Mouse (Mus musculus) ovary, adult 18-20 months (tissue): ENCODE results near the gene Olfr707.
"Not testable (repeated sequence)": the region's sequence is repeated elsewhere in the genome, so short reads cannot be mapped to it uniquely, and the experiment has no call there.

Experiments used
- DNase-seq: peaks from one replicate; pipeline ENCODE4 v3.0.0; 2022; ENCODE audit warnings: low spot score, mixed read lengths

Gene Olfr707

GRCm38 (mm10) chr7:106901141-106901540, at the start of gene Olfr707:
TSS of gene Olfr707 (minus strand) at chr7:106901241.
- not testable (repeated sequence) for DNase-seq

GRCm38 (mm10) chr7:106948212-106948611, 47.2 kb upstream of the Olfr707 start, which contains the start of gene Olfr710:
TSS of gene Olfr710 (minus strand) at chr7:106948312.
- DNase-seq, result no peak

- DNase-seq, result no peak
Observed at GRCm38 (mm10) chr7:106932119-106932518, 31.1 kb upstream of the Olfr707 start, which contains the start of gene Olfr709-ps1. TSS of gene Olfr709-ps1 (minus strand) at chr7:106932219.

GRCm38 (mm10) chr7:106920961-106921360, 19.9 kb upstream of the Olfr707 start:
- DNase-seq, result not testable (repeated sequence)

DNA sequence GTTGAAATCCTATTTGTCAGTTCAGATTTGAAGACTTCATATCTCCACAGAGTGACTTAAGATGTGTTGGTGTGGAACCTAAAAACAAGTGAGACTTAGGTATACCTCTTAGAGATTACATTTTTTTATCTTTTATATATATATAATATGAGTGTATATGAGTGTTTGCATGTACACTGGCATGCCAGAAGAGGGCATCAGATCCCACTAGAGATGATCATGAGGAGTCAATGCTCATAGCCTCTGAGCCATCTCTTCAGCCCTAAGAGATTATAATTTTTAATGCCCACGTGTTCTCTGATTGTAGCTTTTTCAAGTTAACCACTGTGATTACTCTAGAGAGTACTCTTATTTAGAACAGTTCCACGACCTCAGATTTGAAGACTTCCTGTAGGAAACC, 6.6 kb upstream of the Olfr707 start, which contains the start of gene Olfr1532-ps1:
Olfr1532-ps1 (plus strand) TSS at position 326 of the 400 bp plus-strand sequence.
- DNase-seq, result no peak

DNA sequence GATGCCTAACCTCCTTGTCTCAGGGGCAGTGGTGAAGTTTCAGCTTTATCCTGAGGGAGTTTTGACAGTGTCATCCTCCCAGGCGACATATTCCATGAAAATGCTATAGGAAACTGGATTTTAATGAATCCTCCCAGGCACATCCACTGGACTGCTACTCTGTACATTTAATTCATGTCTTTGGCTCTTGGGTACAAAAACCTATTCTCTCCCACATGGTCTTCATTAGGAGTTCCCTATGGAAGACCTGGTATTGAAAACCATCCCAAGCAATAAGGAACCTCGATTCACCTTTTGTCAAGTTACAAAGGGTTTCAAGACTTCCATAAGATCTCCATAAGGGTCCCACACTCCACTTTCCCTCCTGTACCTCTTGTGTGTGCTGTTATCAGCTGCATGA, 13.0 kb downstream of the Olfr707 start, which contains the start of gene Olfr706:
Olfr706 (minus strand) TSS at position 101 of the 400 bp plus-strand sequence.
- DNase-seq, result no peak

GRCm38 (mm10) chr7:106876791-106877190, 24.2 kb downstream of the Olfr707 start, which contains the start of gene Olfr705:
TSS of gene Olfr705 (minus strand) at chr7:106876891.
- no peak for DNase-seq

DNA sequence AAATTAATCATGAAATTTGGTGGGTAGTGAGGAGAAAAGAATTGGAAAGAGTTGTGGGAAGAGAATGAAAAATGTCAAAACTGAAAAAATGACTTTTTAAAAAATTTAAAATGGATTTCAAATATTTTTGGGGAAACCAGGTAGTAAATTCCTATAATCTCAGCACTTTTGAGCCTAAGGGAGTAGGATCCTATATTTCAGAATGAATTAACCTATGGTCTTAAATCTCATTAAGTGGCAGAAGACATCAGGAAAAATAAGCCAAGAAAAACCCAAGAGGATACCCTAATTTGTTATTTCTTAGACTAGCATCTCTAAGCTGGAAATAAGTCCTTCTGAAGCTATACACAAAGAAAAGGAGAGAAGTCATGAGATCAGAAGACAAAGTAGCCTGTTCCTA, 38.2 kb downstream of the Olfr707 start, which contains the start of gene Olfr704:
Olfr704 (plus strand) TSS at position 301 of the 400 bp plus-strand sequence.
- DNase-seq, result no peak

DNA sequence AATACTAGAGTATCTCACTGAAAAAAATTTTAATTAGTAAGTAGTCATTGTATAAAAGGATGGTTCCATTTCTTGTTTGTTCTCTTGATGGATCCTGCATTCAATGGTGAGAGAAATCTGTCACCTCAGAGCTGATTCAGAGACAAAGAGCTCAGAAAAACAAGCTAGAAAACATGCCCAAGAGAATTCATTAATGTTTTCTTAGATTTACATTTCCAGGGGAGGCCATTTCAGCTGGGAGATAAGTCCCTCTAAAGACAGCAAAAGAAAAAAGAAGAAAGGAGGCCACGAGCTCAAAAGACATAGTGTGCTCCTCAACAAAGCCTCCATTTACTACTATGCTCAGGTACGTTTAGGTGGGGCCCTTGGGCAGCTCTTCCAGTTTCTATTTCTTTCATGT, 58.0 kb downstream of the Olfr707 start, which contains the start of gene Olfr703:
Olfr703 (plus strand) TSS at position 301 of the 400 bp plus-strand sequence.
- DNase-seq, result no peak
